Mouse (Mus musculus): Measurements from ENCODE around the gene Ankrd34a. TPM values are rescaled to one million over a fixed set of nuclear protein-coding genes. Genes with fewer than 3 reads are reported as not detected.
A peak's percentile ranks its signal among the peaks of the same experiment; 100 is the strongest.

Ankrd34a gene
- total RNA-seq, 2 experiments from 2014 or later: 0.54 to 0.55 TPM

- no peak for DNase-seq
Measured at GRCm38 (mm10) chr3:96606618-96607017, 10.2 kb downstream of the Ankrd34a start.

- DNase-seq: no peak
Measured at GRCm38 (mm10) chr3:96617941-96618340, 21.5 kb downstream of the Ankrd34a start.

- no peak for DNase-seq
Measured at GRCm38 (mm10) chr3:96623201-96623600, 26.8 kb downstream of the Ankrd34a start.

GRCm38 (mm10) chr3:96629729-96630600 lies 33.5 kb downstream of the Ankrd34a start, which contains the start of gene Rbm8a:
Gene Rbm8a (plus strand): TSS chr3:96629933.
- peak; percentile 97 for DNase-seq

GRCm38 (mm10) chr3:96632058-96632457 lies 35.6 kb downstream of the Ankrd34a start:
- no peak for DNase-seq

GRCm38 (mm10) chr3:96634015-96634414 lies 37.6 kb downstream of the Ankrd34a start:
- no peak for DNase-seq

GRCm38 (mm10) chr3:96634928-96635879 lies 38.8 kb downstream of the Ankrd34a start, which contains the start of the genes Pex11b and Gm42957:
Gene Pex11b (plus strand): TSS chr3:96635376.
Gene Gm42957 (plus strand): TSS chr3:96635474.
- peak; percentile 96 for DNase-seq

GRCm38 (mm10) chr3:96635906-96636305 lies 39.5 kb downstream of the Ankrd34a start:
- DNase-seq: no peak

GRCm38 (mm10) chr3:96636448-96636847 lies 40.0 kb downstream of the Ankrd34a start:
- peak; percentile 12 for DNase-seq

GRCm38 (mm10) chr3:96639219-96639618 lies 42.8 kb downstream of the Ankrd34a start:
- peak; percentile 76 for DNase-seq

GRCm38 (mm10) chr3:96645018-96645649 lies 48.7 kb downstream of the Ankrd34a start, which contains the start of gene Itga10:
Gene Itga10 (plus strand): TSS chr3:96645584.
- DNase-seq: peak; percentile 62

GRCm38 (mm10) chr3:96647365-96647764 lies 50.9 kb downstream of the Ankrd34a start:
- no peak for DNase-seq

Other genes starting within 250 kb of the Ankrd34a start
- not detected for gene BC107364, start 144.3 kb upstream of the Ankrd34a start, total RNA-seq (2021)
- gene Hfe2, start 71.5 kb upstream of the Ankrd34a start, total RNA-seq (2021): 10 to 100 TPM; 14.0 to 29.6 TPM
- 100 to 1,000 TPM; 601 to 945 TPM for gene Txnip, start 38.7 kb upstream of the Ankrd34a start, total RNA-seq (2021)
- gene Gm16253, start 19.7 kb upstream of the Ankrd34a start, total RNA-seq (2021): under 1 TPM in 1 of 2 experiments, not detected in 1; 0.61 TPM
- gene Polr3gl, start 2.5 kb upstream of the Ankrd34a start, total RNA-seq (2021): 10 to 100 TPM; 29.3 to 34.3 TPM
- 10 to 100 TPM; 33.3 to 42.6 TPM for gene Lix1l, start 4.5 kb downstream of the Ankrd34a start, total RNA-seq (2021)
- 10 to 100 TPM; 68.8 to 72.9 TPM for gene Rbm8a, start 33.3 kb downstream of the Ankrd34a start, total RNA-seq (2021)
- 10 to 100 TPM; 46.7 to 48.4 TPM for gene Pex11b, start 38.7 kb downstream of the Ankrd34a start, total RNA-seq (2021)
- under 1 TPM; 0.24 to 0.33 TPM for gene Gm42957, start 38.8 kb downstream of the Ankrd34a start, total RNA-seq (2021)
- 1 to 10 TPM; 1.8 to 2.0 TPM for gene Itga10, start 48.9 kb downstream of the Ankrd34a start, total RNA-seq (2021)
- gene Ankrd35, start 73.5 kb downstream of the Ankrd34a start, total RNA-seq (2021): 1 to 10 TPM; 1.5 to 1.9 TPM
- 10 to 100 TPM; 22.0 to 32.0 TPM for gene Pias3, start 99.7 kb downstream of the Ankrd34a start, total RNA-seq (2021)
- 1 to 10 TPM; 3.1 to 5.3 TPM for gene Nudt17, start 111.9 kb downstream of the Ankrd34a start, total RNA-seq (2021)
- gene Polr3c, start 131.0 kb downstream of the Ankrd34a start, total RNA-seq (2021): 10 to 100 TPM; 28.0 to 32.7 TPM
- 10 to 100 TPM; 34.1 to 35.7 TPM for gene Rnf115, start 131.0 kb downstream of the Ankrd34a start, total RNA-seq (2021)
- 1 to 10 TPM; 4.9 to 9.1 TPM for gene Pdzk1, start 232.6 kb downstream of the Ankrd34a start, total RNA-seq (2021)
- gene Cd160, start 232.7 kb downstream of the Ankrd34a start, total RNA-seq (2021): under 1 TPM; 0.27 to 0.39 TPM

All from adrenal gland, postnatal 10 days (tissue).